Mouse (Mus musculus) spleen, embryonic (tissue): Measurements from ENCODE around the gene Gm10912.
"Not testable (repeated sequence)": the region's sequence is repeated elsewhere in the genome, so short reads cannot be mapped to it uniquely, and the experiment has no call there.

Source experiments
- CTCF ChIA-PET: fragments of 350-600 bp; sonication (Branson Sonifier 250); formaldehyde crosslinking; loops from one replicate; lab custom pipeline; 2022; lab: Charles Lee

Gm10912 gene

DNA sequence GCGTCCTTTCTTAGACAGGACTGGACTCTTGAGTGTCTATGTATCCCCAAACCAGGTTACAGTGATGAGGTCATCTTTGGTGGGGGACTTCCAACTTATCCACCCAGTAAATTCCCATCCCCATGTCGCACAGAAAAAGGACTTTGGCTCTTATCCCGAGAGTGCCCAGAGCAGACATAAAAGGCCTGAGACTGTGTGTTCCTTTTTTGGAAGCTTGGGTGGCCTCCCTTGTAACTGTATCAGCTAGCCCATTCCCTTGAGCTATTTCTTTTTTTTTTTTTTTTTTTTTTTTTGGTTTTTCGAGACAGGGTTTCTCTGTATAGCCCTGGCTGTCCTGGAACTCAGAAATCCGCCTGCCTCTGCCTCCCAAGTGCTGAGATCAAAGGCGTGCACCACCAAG lies at the start of gene Gm10912:
Gm10912 (plus strand) TSS at position 301 of the 400 bp plus-strand sequence.
- CTCF ChIA-PET, result not testable (repeated sequence)

DNA sequence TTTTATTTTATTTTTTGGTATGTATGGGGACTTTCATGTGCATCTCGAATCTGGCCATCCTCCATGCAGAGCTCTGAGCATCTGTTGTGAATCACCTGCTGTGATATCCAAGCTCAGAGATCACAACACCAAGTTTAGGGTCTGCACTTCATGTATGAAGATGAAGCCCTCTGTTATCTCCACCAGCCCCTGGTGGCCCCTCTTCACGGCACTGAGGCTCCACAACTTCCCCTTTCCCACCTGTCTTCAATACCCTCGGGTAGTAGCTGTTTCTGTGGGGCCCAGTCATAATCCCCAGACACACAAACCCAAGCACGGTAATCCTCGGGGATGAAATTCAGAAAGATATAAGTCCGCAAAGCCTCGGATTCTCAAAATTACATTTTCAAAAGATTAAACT lies 42.5 kb upstream of the Gm10912 start:
- CTCF ChIA-PET, result no interaction called here

DNA sequence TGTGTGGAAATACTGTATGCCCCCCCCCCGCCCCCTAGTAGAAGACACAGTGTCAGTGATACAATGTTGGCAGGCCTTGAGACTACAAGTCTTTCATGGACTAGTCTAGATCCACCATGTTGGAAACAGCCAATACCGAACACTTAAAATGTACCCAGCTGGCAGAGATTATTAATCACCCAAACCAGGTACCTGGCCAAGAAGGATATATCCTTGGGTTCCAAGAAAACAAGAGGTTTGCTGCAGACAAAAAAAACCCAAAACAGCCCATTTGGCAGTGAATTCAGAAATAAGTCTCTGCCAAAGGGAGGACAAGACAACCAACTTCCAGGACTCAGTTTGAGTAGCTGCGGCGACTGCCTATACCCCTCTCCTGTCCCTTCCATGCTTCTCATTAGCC lies 41.0 kb upstream of the Gm10912 start:
- CTCF ChIA-PET, result interaction anchor here (1.1 kb wide), 1 partner anchor 30 kb away, joined by 3 read pairs; no protein-coding TSS in a partner anchor

DNA sequence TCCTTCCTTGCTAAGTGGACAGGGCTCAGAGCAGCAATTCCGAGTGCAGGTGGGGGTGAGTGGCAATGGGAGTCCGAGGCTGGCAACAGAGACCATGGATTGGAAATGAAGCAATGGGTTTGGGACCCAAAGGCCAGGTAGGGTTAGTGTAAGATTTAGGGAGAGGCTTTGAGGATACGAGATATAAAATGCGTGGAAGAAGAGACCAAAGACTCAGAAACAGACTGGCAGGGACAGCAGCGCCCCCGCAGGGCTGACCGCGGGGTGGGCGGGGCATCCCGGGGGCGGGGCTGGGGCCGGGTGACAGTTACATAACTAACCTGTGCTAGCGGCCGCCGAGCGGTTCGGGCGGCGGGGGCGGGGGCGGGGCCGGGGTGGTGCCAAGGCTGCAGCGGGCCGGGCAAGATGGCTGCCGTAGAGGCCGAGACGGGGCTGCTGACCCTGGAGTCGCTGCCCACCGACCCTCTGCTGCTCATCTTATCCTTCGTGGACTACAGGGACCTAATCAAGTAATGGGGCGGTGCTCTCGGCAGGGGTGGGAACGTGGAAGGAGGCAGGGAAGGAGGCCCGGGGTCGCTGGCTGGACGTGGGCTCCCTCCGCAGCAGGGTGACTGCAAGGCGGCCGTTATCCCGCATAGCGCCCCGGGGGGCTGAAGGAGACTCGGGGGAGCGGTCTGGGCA lies 38.0 kb upstream of the Gm10912 start, which contains the start of gene Fbxo3:
Fbxo3 (plus strand) TSS at position 264 of the 681 bp plus-strand sequence.
- CTCF ChIA-PET, result no interaction called here

DNA sequence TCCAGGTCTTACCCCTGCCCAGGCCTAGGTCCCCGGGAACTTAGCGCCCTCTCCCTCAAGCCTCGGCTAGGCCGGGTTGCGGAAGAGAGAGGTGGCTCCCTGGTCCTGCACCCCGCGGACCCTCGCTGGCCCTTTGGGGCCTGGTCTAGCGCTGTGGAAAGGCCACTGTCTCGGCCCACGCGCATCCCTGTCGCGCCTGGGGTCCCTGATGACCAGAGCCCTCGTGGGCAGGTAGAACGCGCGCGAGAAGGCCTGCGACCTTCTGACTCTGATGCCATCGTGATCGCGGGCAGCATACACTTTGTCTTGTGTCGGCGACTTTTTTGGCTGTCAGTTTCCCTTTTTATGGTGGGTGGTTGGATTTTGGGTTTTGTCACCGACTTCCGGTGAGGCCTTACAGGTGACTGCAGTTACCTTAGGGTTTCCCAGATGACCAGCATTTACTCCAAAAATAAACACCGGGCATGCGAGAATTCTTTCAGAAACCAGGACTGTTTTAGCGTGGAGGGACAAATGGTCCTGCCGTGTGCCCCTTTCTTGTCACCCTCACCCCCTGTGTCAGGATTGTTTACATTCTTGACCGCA lies 37.4 kb upstream of the Gm10912 start, which contains the start of gene 4931422A03Rik:
4931422A03Rik (minus strand) TSS at position 223 of the 585 bp plus-strand sequence.
- CTCF ChIA-PET, result no interaction called here

DNA sequence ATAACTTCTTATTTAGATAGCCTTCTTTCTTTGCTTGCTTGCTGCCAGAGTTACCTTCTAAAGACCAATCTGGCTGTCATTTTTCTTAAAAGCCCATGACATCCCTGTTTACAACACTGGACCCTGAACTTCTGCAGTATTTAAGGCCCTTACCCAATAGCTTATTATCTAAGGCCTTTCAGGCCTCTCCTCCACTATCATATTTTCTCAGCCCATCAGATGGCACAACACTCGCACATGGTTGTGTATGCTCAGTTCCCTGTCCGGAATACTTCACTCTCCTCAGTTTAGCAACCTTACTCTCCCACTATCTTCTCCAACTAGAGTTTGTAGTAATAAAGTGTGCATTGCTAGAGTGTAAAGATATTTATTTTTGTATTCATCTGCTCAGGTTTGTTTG lies 36.6 kb upstream of the Gm10912 start:
- CTCF ChIA-PET, result interaction anchor here (0.5 to 0.6 kb wide), 2 partner anchors 164 to 249 kb away, joined by 3 to 6 read pairs; no protein-coding TSS in a partner anchor

DNA sequence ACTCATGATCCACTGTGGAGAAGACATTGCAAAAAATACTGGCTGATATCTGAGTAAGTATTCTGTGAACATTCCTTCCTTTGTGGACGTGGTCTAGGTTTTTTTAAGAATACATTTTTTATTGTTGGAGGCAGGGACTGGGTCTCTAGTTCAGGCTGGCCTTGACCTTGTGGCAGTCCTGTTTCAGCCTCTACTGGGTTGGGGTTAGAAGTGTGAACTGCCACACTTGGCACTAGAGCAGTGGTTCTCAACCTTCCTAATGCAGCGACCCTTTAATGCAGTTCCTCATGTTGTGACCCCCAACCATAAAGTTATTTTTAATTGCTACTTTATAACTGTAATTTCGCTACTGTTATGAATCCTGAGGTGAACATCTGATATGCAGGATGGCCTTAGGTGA lies 35.2 kb upstream of the Gm10912 start:
- CTCF ChIA-PET, result no interaction called here

DNA sequence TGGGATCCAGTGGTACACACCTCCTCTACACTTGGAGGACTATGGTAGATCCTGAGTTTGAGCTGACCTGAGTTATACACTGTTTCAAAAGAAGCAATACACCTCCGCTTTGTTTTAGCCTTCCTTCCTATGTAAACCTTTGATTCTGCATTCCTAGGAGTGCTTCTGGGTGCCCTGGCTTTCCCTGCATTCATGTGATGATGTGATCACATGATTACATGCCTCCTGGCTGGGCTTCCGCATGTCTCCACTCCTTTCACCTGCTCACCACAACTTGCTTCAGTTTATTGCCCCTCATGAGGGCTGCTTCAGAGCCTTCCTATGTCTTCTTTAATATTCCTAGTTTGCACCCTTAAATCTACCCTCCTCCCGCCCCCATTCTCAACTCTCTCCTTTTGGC lies 33.6 kb upstream of the Gm10912 start:
- CTCF ChIA-PET, result no interaction called here

DNA sequence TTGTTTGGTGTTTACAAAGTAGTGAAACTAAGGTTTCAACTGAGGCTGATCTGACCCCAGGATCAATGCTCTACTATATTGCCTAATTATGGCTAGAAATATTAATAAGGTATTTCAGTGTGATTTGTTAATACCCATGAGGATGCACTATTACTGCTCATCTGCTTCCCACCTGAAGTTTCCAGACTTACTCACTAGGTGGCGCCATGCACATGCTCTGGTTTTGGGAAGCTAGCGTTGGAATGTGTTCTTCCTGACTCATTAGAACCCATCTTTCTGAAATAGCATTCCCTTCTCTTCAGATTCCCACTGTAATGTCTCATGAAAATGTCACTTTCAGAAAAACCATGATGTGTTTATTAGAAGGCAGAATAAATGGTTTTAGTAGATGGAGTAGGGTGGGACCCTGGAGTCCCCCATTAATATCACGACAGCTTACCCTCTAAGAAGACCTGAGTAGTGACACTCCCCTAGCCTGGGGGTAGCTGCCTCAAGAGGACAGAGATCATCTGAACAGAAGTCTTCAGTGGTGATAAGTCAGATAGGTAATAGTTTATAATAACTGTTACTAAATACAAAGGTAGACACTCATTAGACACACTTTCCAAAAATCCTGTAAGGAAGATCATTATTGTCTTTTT lies 30.7 kb upstream of the Gm10912 start:
- CTCF ChIA-PET, result no interaction called here

DNA sequence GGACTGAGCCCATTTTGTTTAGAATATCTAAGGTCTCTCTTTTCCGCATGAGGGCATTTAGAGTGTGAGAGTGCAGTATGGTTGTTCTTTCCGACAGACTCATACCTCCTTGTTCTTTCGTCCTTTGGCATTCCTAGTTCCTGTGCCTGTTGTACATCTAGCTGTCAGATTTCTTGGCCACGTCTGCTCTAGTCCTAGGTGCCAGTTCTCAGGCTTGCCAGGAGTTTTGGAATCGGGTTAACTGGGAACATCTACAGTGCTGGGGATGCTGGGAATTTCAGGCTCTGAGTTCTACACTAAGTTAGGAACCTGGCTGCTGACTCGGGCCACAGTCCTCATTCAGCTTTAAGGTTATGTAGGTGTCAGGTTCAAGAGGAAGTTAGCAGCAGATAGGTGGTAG lies 30.0 kb upstream of the Gm10912 start:
- CTCF ChIA-PET, result no interaction called here

DNA sequence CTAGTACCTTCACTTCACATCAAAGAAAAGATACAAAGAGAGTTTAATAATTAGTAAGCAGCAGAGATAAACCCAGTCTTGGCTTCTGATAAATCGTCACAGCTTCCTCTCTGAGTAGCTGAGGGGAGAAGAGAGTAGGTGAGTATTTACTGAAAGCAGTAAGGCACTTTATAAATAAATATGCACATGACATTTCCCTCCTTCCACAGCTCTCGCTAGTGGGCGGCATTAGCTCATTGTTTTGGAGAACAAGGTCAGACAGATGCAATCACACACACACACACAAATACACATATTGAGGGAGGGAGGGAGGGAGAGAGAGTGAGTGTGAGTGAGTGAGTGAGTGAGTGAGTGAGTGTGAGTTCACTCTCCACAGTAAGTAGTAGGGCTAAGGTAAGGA lies 29.3 kb upstream of the Gm10912 start:
- CTCF ChIA-PET, result no interaction called here

DNA sequence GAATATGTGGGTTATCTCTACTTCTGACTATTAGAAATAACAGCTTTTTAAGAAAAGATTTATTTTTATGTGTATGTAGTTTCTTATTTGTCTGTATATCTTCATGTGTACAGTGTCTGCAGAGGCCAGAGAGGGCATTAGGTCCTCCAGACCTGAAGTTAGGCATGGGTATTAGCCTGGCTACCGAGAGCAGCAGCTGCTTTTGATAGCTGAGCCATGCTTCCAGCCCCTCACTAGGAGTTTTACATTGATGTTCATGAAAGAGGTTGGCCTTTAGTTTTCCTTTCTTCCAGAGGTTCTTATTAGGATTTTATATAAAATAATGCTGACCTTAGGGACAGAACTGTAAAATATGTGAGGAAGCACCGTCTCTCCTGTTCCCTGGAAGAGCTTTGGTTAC lies 27.4 kb upstream of the Gm10912 start:
- CTCF ChIA-PET, result no interaction called here

DNA sequence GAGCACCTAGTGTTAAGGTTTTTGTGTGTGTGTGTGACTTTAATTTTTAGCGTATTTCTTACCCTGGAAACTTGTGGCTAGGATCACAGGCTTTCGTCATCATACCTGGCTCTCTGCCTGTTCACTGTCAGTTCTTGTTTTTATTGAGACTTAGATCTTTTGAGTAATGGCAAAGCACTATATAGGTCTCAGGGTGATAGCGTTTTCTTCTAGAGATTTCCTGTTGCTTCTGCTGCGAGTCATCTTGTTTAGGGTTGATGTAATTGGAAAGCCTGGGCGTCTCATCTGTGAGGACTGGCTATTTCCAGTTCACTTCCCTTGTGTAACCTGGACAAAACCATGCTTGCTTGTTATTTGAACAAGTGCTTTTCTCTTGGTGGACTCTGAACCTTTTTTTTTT lies 24.0 kb upstream of the Gm10912 start:
- CTCF ChIA-PET, result no interaction called here

DNA sequence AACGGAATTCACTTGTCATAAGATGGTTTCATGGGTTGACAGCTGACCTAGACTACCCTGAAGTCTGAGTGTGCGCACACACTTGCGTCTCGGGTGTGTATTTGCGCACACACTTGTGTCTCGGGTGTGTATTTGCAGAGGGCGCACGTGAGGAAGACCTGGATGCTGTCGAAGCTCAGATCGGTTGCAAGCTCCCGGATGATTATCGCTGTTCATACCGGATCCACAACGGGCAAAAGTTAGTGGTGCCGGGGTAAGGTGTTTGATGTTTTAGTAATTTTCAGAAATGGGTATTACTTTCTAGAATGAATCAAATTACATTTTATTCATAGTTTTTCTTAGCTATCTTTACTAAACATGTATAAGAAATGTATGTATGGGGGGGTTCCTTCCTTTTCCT lies 22.9 kb upstream of the Gm10912 start:
- CTCF ChIA-PET, result no interaction called here

DNA sequence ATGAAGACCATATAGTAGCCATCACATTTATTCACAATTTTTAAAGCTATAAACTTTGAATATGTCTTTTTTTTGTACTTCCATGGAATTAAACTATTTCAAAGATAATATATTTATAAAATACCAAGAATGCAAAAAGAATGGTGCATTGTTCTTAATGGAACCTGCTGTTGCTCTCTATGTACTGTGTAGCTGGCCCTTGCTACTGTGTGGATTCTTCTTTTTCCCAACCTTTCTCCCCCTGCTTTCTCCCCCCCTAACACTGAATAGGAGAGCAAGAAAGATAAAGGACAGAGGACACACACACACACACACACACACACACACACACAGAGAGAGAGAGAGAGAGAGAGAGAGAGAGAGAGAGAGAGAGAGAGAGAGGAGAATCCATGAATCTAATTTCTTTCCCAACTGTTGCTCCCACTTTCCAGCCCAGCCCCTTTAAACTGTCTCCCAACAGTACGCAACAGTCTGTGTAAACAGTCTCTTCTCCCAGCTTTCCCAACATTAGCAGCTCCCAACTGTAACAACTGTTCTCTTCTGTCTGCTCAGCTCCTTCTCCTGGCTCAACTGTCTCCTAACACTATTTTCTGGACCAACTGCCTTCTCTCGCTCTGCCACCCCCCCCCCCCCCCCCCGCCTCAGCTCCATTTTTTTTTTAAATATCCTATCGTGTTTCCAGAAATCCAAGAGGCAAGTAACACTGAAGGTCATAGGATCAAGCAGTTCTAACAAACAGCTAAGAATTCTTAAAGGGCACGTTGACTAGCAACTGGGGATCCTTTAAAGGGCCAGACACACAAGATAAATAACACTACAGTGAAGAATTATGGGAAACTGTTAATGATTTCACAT lies 21.8 kb upstream of the Gm10912 start:
- CTCF ChIA-PET, result no interaction called here

DNA sequence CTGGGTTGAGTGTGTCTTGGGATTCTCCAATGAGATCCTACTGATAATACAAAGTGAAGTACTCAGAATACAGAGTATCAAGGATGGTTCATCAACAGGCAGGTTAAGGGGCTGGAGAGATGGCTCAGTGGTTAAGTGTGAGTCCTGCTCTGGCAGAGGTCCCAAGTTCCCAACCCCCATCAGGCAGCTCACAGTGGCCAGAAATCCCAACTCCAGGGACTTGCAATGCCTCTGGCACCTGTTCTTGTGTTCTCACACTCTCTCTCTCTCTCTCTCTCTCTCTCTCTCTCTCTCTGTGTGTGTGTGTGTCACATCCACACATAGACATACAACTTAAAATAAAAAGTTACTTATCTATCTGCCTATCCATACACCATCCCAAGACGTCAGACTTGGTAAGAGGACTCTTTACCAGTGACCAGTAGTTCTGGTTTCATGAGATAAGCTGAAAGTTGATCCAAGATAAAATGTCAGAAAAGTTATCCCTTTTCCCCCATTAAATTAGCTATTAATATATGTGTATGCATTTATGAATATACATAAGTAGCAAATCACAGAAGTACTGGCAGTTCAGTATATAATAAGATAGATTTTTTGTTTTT lies 21.0 kb upstream of the Gm10912 start:
- CTCF ChIA-PET, result no interaction called here

DNA sequence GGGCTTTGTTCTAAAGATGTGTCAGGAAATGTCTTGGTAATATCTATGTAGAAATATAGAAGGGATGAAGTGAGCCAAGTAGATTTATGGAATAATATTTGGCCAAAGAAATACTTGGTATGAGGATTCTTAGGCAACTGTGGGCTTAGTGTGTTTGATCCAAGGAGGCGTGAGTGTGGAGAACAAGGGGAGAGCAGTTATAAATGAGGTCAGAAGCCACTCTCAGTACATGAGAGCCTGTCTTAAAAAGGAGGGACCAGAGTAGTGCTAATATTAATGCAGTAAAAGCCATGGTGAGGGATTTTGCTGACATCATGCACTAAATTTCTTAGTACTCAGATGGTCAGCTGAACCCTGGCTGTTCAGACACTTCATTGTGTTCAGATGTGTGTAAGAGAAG lies 7.2 kb upstream of the Gm10912 start:
- CTCF ChIA-PET, result interaction anchor here (0.6 kb wide), 1 partner anchor 74 kb away, joined by 6 read pairs; no protein-coding TSS in a partner anchor

DNA sequence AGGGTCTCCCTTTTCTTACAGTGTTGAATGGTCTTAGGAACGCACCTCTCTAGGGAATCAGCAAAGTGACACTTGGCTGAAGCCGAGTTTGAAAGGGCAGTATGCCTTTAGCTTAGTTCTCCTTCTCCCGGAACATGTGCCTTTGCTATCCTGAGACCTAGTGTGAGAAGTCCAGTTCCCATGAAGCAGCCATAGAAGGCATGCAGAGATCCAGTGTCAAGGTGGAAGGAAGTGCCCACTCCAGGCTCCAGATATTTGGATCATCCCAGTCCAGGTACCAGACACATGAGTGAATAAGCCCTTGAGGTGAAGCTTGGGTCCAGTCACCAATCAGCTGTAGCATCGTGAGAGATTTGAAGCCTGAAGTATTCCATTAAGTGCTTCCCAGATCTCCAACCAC lies 6.7 kb upstream of the Gm10912 start:
- CTCF ChIA-PET, result interaction anchor here (0.6 kb wide), 1 partner anchor 75 kb away, joined by 6 read pairs; no protein-coding TSS in a partner anchor

DNA sequence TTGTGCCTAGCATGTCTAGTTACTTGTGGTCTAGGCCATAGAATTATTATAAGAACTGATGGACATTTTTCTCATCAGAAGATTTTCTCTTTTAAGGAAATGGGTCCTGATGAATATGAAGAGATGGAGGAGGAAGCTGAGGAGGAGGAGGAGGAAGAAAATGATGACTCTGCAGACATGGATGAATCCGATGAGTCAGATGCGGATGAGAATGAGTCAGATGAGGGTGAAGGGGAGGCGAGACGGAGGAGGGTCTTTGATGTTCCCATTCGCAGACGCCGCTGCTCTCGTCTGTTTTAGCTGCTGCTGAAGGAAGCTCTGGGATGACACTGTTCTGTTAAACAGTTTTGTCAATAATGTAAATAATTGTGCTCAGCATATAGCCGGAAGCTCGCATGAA lies 5.8 kb upstream of the Gm10912 start:
- CTCF ChIA-PET, result no interaction called here

DNA sequence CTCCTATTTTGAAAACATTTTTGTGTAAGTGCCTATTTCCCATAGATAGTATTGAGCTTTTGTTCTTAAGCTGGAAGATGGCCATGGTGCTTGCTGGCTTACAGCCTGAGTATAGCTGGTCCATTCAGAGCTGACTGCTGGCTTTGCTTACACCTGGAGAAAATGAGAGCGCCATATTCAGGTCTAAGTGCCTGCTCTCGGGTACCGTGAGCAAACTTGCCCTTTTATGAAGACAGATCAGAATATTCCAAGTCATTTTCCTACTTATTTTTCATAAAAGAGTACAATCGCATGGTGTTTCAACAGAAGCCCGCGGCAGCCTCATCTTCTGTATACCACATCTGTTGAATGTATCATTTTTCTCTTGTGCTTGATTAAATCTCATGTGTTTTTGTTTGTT lies 4.6 kb upstream of the Gm10912 start:
- CTCF ChIA-PET, result no interaction called here

DNA sequence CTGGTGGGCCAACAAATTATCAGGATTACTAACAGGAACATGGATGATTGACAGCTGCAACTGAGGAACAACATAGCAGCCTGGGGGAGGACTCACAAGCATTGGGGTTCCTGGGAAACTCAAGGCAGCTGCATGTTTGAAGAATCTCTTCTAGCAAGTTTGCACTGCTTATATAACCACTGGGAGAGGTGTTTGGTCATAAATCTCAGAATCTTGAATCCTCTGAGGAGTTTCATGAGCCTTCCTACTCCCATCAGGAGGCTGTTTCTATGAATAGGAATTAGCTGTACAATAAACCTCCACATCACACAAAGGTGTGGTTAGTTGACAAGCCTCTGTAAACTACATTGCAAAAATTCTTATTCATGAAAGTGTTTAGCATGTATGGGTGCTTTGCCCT lies 3.0 kb upstream of the Gm10912 start:
- CTCF ChIA-PET, result no interaction called here
